Comparison of ENCODE assay signal across 8 mouse cellular contexts in genomic region chr1:185684638-185685037, GRCm38 (mm10).
A peak's percentile ranks its signal among the peaks of the same experiment; 100 is the strongest.
DNase-seq lines count a peak whose midpoint lies in the region; ATAC-seq lines count a peak whose summit lies in the region.

No protein-coding gene starts in this region.

- no peak overlapping the region for H3K4me2 ChIP-seq in hindbrain, embryonic 16.5 days (ENCODE audit: low read length)
- no peak overlapping the region for H3K4me2 ChIP-seq in neural tube, embryonic 11.5 days (ENCODE audit: low read depth)
- H3K4me2 ChIP-seq in intestine, embryonic 15.5 days (replicated peaks), result no peak overlapping the region

- no peaks in the 10 kb centered on the region for H3K36me3 ChIP-seq in hindbrain, embryonic 10.5 days
- H3K36me3 ChIP-seq in hindbrain, embryonic 16.5 days (ENCODE audit: control insufficient read depth, insufficient read depth, low read length), result no peaks in the 10 kb centered on the region
- no peaks in the 10 kb centered on the region for H3K36me3 ChIP-seq in embryonic facial prominence, embryonic 10.5 days (replicated peaks)
- no peaks in the 10 kb centered on the region for H3K36me3 ChIP-seq in neural tube, embryonic 11.5 days (ENCODE audit: control insufficient read depth, insufficient read depth, low read length)
- H3K36me3 ChIP-seq in intestine, embryonic 15.5 days, result no peaks in the 10 kb centered on the region

- H3K4me1 ChIP-seq in hindbrain, embryonic 10.5 days (replicated peaks), result peaks cover 7% of the 10 kb centered on the region; the same call in 1 of the 2 replicates
- H3K4me1 ChIP-seq in hindbrain, embryonic 16.5 days (ENCODE audit: control insufficient read depth, insufficient read depth, low read depth, low read length), result no peaks in the 10 kb centered on the region
- H3K4me1 ChIP-seq in embryonic facial prominence, embryonic 10.5 days, result peaks cover 5% of the 10 kb centered on the region; the same call in 1 of the 2 replicates
- no peaks in the 10 kb centered on the region for H3K4me1 ChIP-seq in neural tube, embryonic 11.5 days (ENCODE audit: control insufficient read depth, insufficient read depth, low read length)
- H3K4me1 ChIP-seq in intestine, embryonic 15.5 days (replicated peaks), result no peaks in the 10 kb centered on the region

- H3K27me3 ChIP-seq in hindbrain, embryonic 10.5 days (ENCODE audit: insufficient read depth, poor library complexity, severe bottlenecking), result no peaks in the 10 kb centered on the region
- no peaks in the 10 kb centered on the region for H3K27me3 ChIP-seq in hindbrain, embryonic 16.5 days (replicated peaks; ENCODE audit: control insufficient read depth, insufficient read depth, low read length)
- H3K27me3 ChIP-seq in embryonic facial prominence, embryonic 10.5 days (replicated peaks; ENCODE audit: low read depth, poor library complexity, severe bottlenecking), result no peaks in the 10 kb centered on the region
- H3K27me3 ChIP-seq in neural tube, embryonic 11.5 days (ENCODE audit: control insufficient read depth, insufficient read depth, low read length), result no peaks in the 10 kb centered on the region
- H3K27me3 ChIP-seq in intestine, embryonic 15.5 days (replicated peaks), result 0 out of 2 replicates have a peak, but pooled peaks cover 3% of the 10 kb centered on the region

- DNase-seq in hindbrain, embryonic 10.5 days (ENCODE audit: low spot score), result peak; percentile 30
- peak; percentile 12 for DNase-seq in thymus, postnatal 14 days
- DNase-seq in thymus, adult 18-20 months, result no peak
- DNase-seq in embryonic facial prominence, embryonic 10.5 days (ENCODE audit: low spot score), result peak; percentile 39
- DNase-seq in neural tube, embryonic 11.5 days (ENCODE audit: low spot score), result peak; percentile 31
- no peak for DNase-seq in B cell, adult 2 months

- 73% methylated on average over 9 of the region's 9 CpGs for WGBS in hindbrain, embryonic 10.5 days
- 78% methylated on average over 9 of the region's 9 CpGs for WGBS in hindbrain, embryonic 16.5 days
- 70% methylated on average over 9 of the region's 9 CpGs for WGBS in embryonic facial prominence, embryonic 10.5 days
- 81% methylated on average over 9 of the region's 9 CpGs for WGBS in neural tube, embryonic 11.5 days
- 84% methylated on average over 9 of the region's 9 CpGs for WGBS in intestine, embryonic 15.5 days

- no peak overlapping the region for H3K9ac ChIP-seq in hindbrain, embryonic 16.5 days (ENCODE audit: low read depth, low read length)
- no peak overlapping the region for H3K9ac ChIP-seq in neural tube, embryonic 11.5 days (ENCODE audit: low read length)
- no peak overlapping the region for H3K9ac ChIP-seq in intestine, embryonic 15.5 days

- no peak overlapping the region for H3K27ac ChIP-seq in hindbrain, embryonic 10.5 days
- no peak overlapping the region for H3K27ac ChIP-seq in hindbrain, embryonic 16.5 days (ENCODE audit: low read depth, low read length)
- no peak overlapping the region; the same call in 1 of the 2 replicates for H3K27ac ChIP-seq in embryonic facial prominence, embryonic 10.5 days (replicated peaks)
- no peak overlapping the region for H3K27ac ChIP-seq in neural tube, embryonic 11.5 days (ENCODE audit: low read depth, low read length)
- H3K27ac ChIP-seq in intestine, embryonic 15.5 days, result no peak overlapping the region

- H3K9me3 ChIP-seq in hindbrain, embryonic 10.5 days, result no peaks in the 10 kb centered on the region
- no peaks in the 10 kb centered on the region for H3K9me3 ChIP-seq in hindbrain, embryonic 16.5 days (ENCODE audit: control insufficient read depth, low read length)
- H3K9me3 ChIP-seq in embryonic facial prominence, embryonic 10.5 days, result no peaks in the 10 kb centered on the region
- H3K9me3 ChIP-seq in neural tube, embryonic 11.5 days (ENCODE audit: control insufficient read depth, low read length), result no peaks in the 10 kb centered on the region
- no peaks in the 10 kb centered on the region for H3K9me3 ChIP-seq in intestine, embryonic 15.5 days

- ATAC-seq in hindbrain, embryonic 16.5 days, result no peak
- no peak for ATAC-seq in neural tube, embryonic 11.5 days (ENCODE audit: insufficient read depth, low FRiP score, low TSS enrichment)
- no peak for ATAC-seq in intestine, embryonic 15.5 days

- no peak overlapping the region for H3K4me3 ChIP-seq in hindbrain, embryonic 10.5 days
- no peak overlapping the region for H3K4me3 ChIP-seq in hindbrain, embryonic 16.5 days (ENCODE audit: low read length)
- no peak overlapping the region for H3K4me3 ChIP-seq in embryonic facial prominence, embryonic 10.5 days
- no peak overlapping the region for H3K4me3 ChIP-seq in neural tube, embryonic 11.5 days (ENCODE audit: low read depth, low read length)
- no peak overlapping the region for H3K4me3 ChIP-seq in intestine, embryonic 15.5 days (replicated peaks)

Comparison
In these comparisons a context has a peak if more than half of its experiments do, and no peak if none do; other contexts are left out.
1. DNase-seq: peak in hindbrain, embryonic 10.5 days (single experiment), thymus, postnatal 14 days (single experiment), embryonic facial prominence, embryonic 10.5 days (single experiment) and neural tube, embryonic 11.5 days (single experiment); none in thymus, adult 18-20 months (0 of 2) and B cell, adult 2 months (0 of 2).